Mouse (Mus musculus): ENCODE measurements around the gene Clstn1.
A peak's percentile ranks its signal among the peaks of the same experiment; 100 is the strongest.
"Not testable (repeated sequence)": the region's sequence is repeated elsewhere in the genome, so short reads cannot be mapped to it uniquely, and the experiment has no call there.

Gene Clstn1

GRCm38 (mm10) chr4:149599549-149599948 is 13.3 kb downstream of the Clstn1 start:
- DNase-seq (ENCODE audit: low read depth, low spot score), result no peak

- DNase-seq (ENCODE audit: low read depth, low spot score), result no peak
These were observed 13.9 kb downstream of the Clstn1 start for GRCm38 (mm10) chr4:149600130-149600529.

- no peak for DNase-seq (ENCODE audit: low read depth, low spot score)
These were observed 15.2 kb downstream of the Clstn1 start for GRCm38 (mm10) chr4:149601484-149601883.

- DNase-seq (ENCODE audit: low read depth, low spot score), result no peak
These were observed 16.0 kb downstream of the Clstn1 start for GRCm38 (mm10) chr4:149602236-149602635.

GRCm38 (mm10) chr4:149603860-149604259 is 17.6 kb downstream of the Clstn1 start:
- no peak for DNase-seq (ENCODE audit: low read depth, low spot score)

GRCm38 (mm10) chr4:149604518-149604917 is 18.2 kb downstream of the Clstn1 start:
- DNase-seq (ENCODE audit: low read depth, low spot score), result no peak

GRCm38 (mm10) chr4:149606056-149606455 is 19.8 kb downstream of the Clstn1 start:
- no peak for DNase-seq (ENCODE audit: low read depth, low spot score)

GRCm38 (mm10) chr4:149606766-149607358 is 20.6 kb downstream of the Clstn1 start:
- no peak for DNase-seq (ENCODE audit: low read depth, low spot score)

- no peak for DNase-seq (ENCODE audit: low read depth, low spot score)
These were observed 21.5 kb downstream of the Clstn1 start for GRCm38 (mm10) chr4:149607591-149608308.

- DNase-seq (ENCODE audit: low read depth, low spot score), result no peak
These were observed 22.0 kb downstream of the Clstn1 start for GRCm38 (mm10) chr4:149608309-149608638.

- no peak for DNase-seq (ENCODE audit: low read depth, low spot score)
These were observed 23.2 kb downstream of the Clstn1 start for GRCm38 (mm10) chr4:149609256-149610025.

- DNase-seq (ENCODE audit: low read depth, low spot score), result peak; percentile 72
These were observed 25.2 kb downstream of the Clstn1 start for GRCm38 (mm10) chr4:149611376-149612044.

- not testable (repeated sequence) for DNase-seq (ENCODE audit: low read depth, low spot score)
These were observed 27.2 kb downstream of the Clstn1 start for GRCm38 (mm10) chr4:149613497-149613896.

- no peak for DNase-seq (ENCODE audit: low read depth, low spot score)
These were observed 28.6 kb downstream of the Clstn1 start for GRCm38 (mm10) chr4:149614869-149615268.

- not testable (repeated sequence) for DNase-seq (ENCODE audit: low read depth, low spot score)
These were observed 30.7 kb downstream of the Clstn1 start for GRCm38 (mm10) chr4:149616999-149617398.

- DNase-seq (ENCODE audit: low read depth, low spot score), result no peak
These were observed 33.7 kb downstream of the Clstn1 start for GRCm38 (mm10) chr4:149619988-149620387.

GRCm38 (mm10) chr4:149621286-149621685 is 35.0 kb downstream of the Clstn1 start:
- no peak for DNase-seq (ENCODE audit: low read depth, low spot score)

GRCm38 (mm10) chr4:149623711-149624110 is 37.4 kb downstream of the Clstn1 start:
- no peak for DNase-seq (ENCODE audit: low read depth, low spot score)

GRCm38 (mm10) chr4:149626809-149627208 is 40.5 kb downstream of the Clstn1 start:
- DNase-seq (ENCODE audit: low read depth, low spot score), result no peak

GRCm38 (mm10) chr4:149628372-149628771 is 42.1 kb downstream of the Clstn1 start:
- DNase-seq (ENCODE audit: low read depth, low spot score), result peak; percentile 26

- DNase-seq (ENCODE audit: low read depth, low spot score), result no peak
These were observed 42.5 kb downstream of the Clstn1 start for GRCm38 (mm10) chr4:149628810-149629209.

GRCm38 (mm10) chr4:149632670-149633307 is 46.5 kb downstream of the Clstn1 start:
- no peak for DNase-seq (ENCODE audit: low read depth, low spot score)
